Mouse (Mus musculus): ENCODE data around the gene Chst14.

DNA sequence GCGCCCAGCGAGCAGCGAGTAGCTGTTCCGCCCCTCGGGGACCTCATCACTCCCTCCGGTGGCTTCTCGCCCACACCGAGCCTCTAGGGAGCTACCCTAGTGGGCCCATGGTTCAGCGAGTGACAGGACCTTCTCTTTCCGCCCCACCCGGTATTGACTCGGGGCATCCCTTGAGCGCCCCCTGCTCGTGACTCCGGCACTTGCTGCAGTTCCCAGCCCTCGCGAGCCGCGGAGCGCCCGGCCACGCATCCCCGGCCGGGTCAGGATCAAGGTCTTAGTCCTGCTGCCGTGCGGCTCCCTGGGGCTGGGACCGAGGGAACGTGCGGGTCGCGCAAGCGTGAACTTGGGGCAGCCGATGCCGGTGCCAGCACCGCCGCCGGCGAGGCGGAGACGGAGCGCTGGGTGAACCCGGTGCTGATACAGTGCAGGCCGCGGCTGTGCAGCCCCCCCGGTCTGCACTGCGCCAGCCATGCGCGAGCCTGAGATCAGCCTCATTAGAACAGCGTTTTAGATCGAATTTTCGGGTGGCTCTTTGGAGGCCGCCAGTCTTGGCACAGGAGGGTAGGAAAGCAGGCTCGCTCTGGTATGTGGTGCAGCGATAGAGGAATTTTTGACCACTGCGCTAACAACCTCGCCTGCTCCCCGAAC, 50.1 kb downstream of the Chst14 start:
- TF ChIP-seq POLR2A (IDR thresholded peaks at IDR 0.05; ENCODE audit: low read depth, low read length) (no peak), CTCF (IDR thresholded peaks at IDR 0.05; ENCODE audit: borderline replicate concordance, insufficient read depth, low read length) (peak; percentile 66)

Measured in embryonic fibroblast, embryonic 13.5 days (primary cell).